Mouse (Mus musculus) colon, adult 2 months (tissue): ENCODE data around the gene Tssk2. TPM values are rescaled to one million over a fixed set of nuclear protein-coding genes. Genes with fewer than 3 reads are reported as not detected.

Experiments used
- polyA plus RNA-seq: library from polyadenylated mRNA; depleted of rRNA; stranded (reverse); fragments of >200 nt; gene quantifications from 2 replicates; pipeline ENCODE4 v1.2.3, GENCODE M21; 2012; rRNA removed

The Tssk2 gene
- polyA plus RNA-seq = not detected in 2 replicates

GRCm38 (mm10) chr16:17898462-17898861 is at the start of gene Tssk2, which contains the start of gene Dgcr2:
Gene Tssk2 (plus strand): TSS chr16:17898637.
Gene Dgcr2 (minus strand): TSS chr16:17898562.

GRCm38 (mm10) chr16:17891567-17891959 is 6.9 kb upstream of the Tssk2 start, which contains the start of gene Gm20518:
Gene Gm20518 (minus strand): TSS chr16:17891671.

GRCm38 (mm10) chr16:17893923-17894322 is 4.5 kb upstream of the Tssk2 start, which contains the start of gene Tssk1:
Gene Tssk1 (plus strand): TSS chr16:17894223.

GRCm38 (mm10) chr16:17911052-17911595 is 12.7 kb downstream of the Tssk2 start, which contains the start of gene Ess2:
Gene Ess2 (minus strand): TSS chr16:17911348.

GRCm38 (mm10) chr16:17914307-17915249 is 16.1 kb downstream of the Tssk2 start, which contains the start of gene Gsc2:
Gene Gsc2 (minus strand): TSS chr16:17915059.

GRCm38 (mm10) chr16:17928087-17928580 is 29.7 kb downstream of the Tssk2 start, which contains the start of gene Slc25a1:
Gene Slc25a1 (minus strand): TSS chr16:17928219.

Other genes starting within 250 kb of the Tssk2 start
- 133 and 153 TPM in 2 replicates for gene Med15, start 165.7 kb upstream of the Tssk2 start, polyA plus RNA-seq
- gene Klhl22, start 139.0 kb upstream of the Tssk2 start, polyA plus RNA-seq = 63.7 and 64.9 TPM in 2 replicates
- gene Scarf2, start 101.4 kb upstream of the Tssk2 start, polyA plus RNA-seq = 60.4 and 61.4 TPM in 2 replicates
- not detected in 2 replicates for gene B830017H08Rik, start 65.5 kb upstream of the Tssk2 start, polyA plus RNA-seq
- 14.2 and 14.9 TPM in 2 replicates for gene Car15, start 60.3 kb upstream of the Tssk2 start, polyA plus RNA-seq
- 1.9 and 2.5 TPM in 2 replicates for gene Gm20518, start 7.0 kb upstream of the Tssk2 start, polyA plus RNA-seq
- gene Tssk1, start 4.4 kb upstream of the Tssk2 start, polyA plus RNA-seq = 0.02 and 0.10 TPM in 2 replicates
- 156 and 191 TPM in 2 replicates for gene Dgcr2, start 75 bp upstream of the Tssk2 start, polyA plus RNA-seq
- 17.4 and 18.7 TPM in 2 replicates for gene Ess2, start 12.7 kb downstream of the Tssk2 start, polyA plus RNA-seq
- not detected in 2 replicates for gene Gsc2, start 16.4 kb downstream of the Tssk2 start, polyA plus RNA-seq
- 164 and 192 TPM in 2 replicates for gene Slc25a1, start 29.6 kb downstream of the Tssk2 start, polyA plus RNA-seq
- gene Vpreb2, start 81.8 kb downstream of the Tssk2 start, polyA plus RNA-seq = not detected in 2 replicates
- gene Dgcr6, start 154.2 kb downstream of the Tssk2 start, polyA plus RNA-seq = 66.8 and 71.8 TPM in 2 replicates
- 26.7 and 29.3 TPM in 2 replicates for gene Prodh, start 191.6 kb downstream of the Tssk2 start, polyA plus RNA-seq
- gene Rtn4r, start 229.0 kb downstream of the Tssk2 start, polyA plus RNA-seq = 25.5 and 39.7 TPM in 2 replicates